8 mouse cellular contexts compared by ENCODE assay signal in genomic region chr3:95042838-95043229, GRCm38 (mm10). TPM values are rescaled to one million over a fixed set of nuclear protein-coding genes. Genes with fewer than 3 reads are reported as not detected.
A peak's percentile ranks its signal among the peaks of the same experiment; 100 is the strongest.
DNase-seq lines count a peak whose midpoint lies in the region; ATAC-seq and TF ChIP-seq lines count a peak whose summit lies in the region.

No protein-coding gene starts in this region.

- peak overlapping the region; percentile 57 for H3K4me2 ChIP-seq in heart, postnatal 0 days (ENCODE audit: low read depth, low read length)
- H3K4me2 ChIP-seq in hindbrain, embryonic 12.5 days (replicated peaks) = peak overlapping the region; percentile 57

- H3K27ac ChIP-seq in heart, postnatal 0 days (ENCODE audit: low read depth) = peak overlapping the region; percentile 22; the same call in 1 of the 2 replicates
- 0 out of 2 replicates have a peak overlapping the region, but pooled peaks have one; percentile 1 for H3K27ac ChIP-seq in hindbrain, embryonic 12.5 days
- H3K27ac ChIP-seq in midbrain, embryonic 10.5 days (replicated peaks) = peak overlapping the region; percentile 91

- TF ChIP-seq EP300 in heart, postnatal 0 days (IDR thresholded peaks at IDR 0.05; ENCODE audit: low read depth) = 0 out of 2 replicates have a peak, but pooled peaks have one; percentile 28

- 0 out of 2 replicates have a peak, but pooled peaks cover 4% of the 10 kb centered on the region for H3K36me3 ChIP-seq in heart, postnatal 0 days (replicated peaks; ENCODE audit: control insufficient read depth, insufficient read depth, low read length)
- peaks cover 13% of the 10 kb centered on the region for H3K36me3 ChIP-seq in hindbrain, embryonic 12.5 days
- H3K36me3 ChIP-seq in midbrain, embryonic 10.5 days = peaks cover 27% of the 10 kb centered on the region

- WGBS in heart, postnatal 0 days = 13% methylated on average over 7 of the region's 7 CpGs
- 38% methylated on average over 7 of the region's 7 CpGs for WGBS in hindbrain, embryonic 12.5 days
- 33% methylated on average over 7 of the region's 7 CpGs for WGBS in midbrain, embryonic 10.5 days

- TF ChIP-seq CTCF in heart, postnatal 0 days (IDR thresholded peaks at IDR 0.05; ENCODE audit: low read depth) = no peak
- TF ChIP-seq CTCF in Patski (IDR thresholded peaks at IDR 0.05) = no peak

- H3K4me1 ChIP-seq in heart, postnatal 0 days (ENCODE audit: control insufficient read depth, insufficient read depth) = peaks cover 6% of the 10 kb centered on the region; the same call in 1 of the 2 replicates
- H3K4me1 ChIP-seq in hindbrain, embryonic 12.5 days = peaks cover 7% of the 10 kb centered on the region
- H3K4me1 ChIP-seq in midbrain, embryonic 10.5 days = peaks cover 11% of the 10 kb centered on the region

- peak overlapping the region; percentile 85 for H3K4me3 ChIP-seq in heart, postnatal 0 days (ENCODE audit: low read depth, low read length)
- peak overlapping the region; percentile 80 for H3K4me3 ChIP-seq in hindbrain, embryonic 12.5 days
- H3K4me3 ChIP-seq in midbrain, embryonic 10.5 days = peak overlapping the region; percentile 89

- in situ Hi-C loops in Patski (cut with MboI; ENCODE audit: low pct_unique_long_range_greater_than_20kb) = no loop called here

- CTCF ChIA-PET in Patski (lab: Charles Lee) = interaction anchor here (0.9 to 4.5 kb wide), 5 partner anchors 8 to 64 kb away, joined by 3 to 50 read pairs (median 5); partner anchors contain the start of gene Pip5k1a

- POLR2A ChIA-PET in Patski (lab: Charles Lee) = interaction anchor here (0.8 to 1.2 kb wide), 6 partner anchors 11 to 63 kb away, joined by 3 to 6 read pairs (median 4); partner anchors contain the start of gene Zfp687

- no peak for DNase-seq in heart, postnatal 0 days (ENCODE audit: low spot score)
- no peak for DNase-seq in heart, postnatal 14 days
- no peak for DNase-seq in Patski (ENCODE audit: low read depth, low spot score)
- no peak for DNase-seq in midbrain, embryonic 10.5 days (ENCODE audit: low spot score)
- no peak for DNase-seq in right cerebral cortex, postnatal 25 days
- no peak for DNase-seq in left cerebral cortex, postnatal 36 days (ENCODE audit: low spot score in 2 of 2)
- DNase-seq in testis, postnatal 14 days (ENCODE audit: low spot score) = no peak

- H3K9ac ChIP-seq in heart, postnatal 0 days (replicated peaks; ENCODE audit: low read depth, low read length) = no peak overlapping the region
- H3K9ac ChIP-seq in hindbrain, embryonic 12.5 days = peak overlapping the region; percentile 85

- H3K9me3 ChIP-seq in heart, postnatal 0 days (replicated peaks; ENCODE audit: control insufficient read depth, low read length) = no peaks in the 10 kb centered on the region
- no peaks in the 10 kb centered on the region for H3K9me3 ChIP-seq in hindbrain, embryonic 12.5 days (replicated peaks)
- no peaks in the 10 kb centered on the region for H3K9me3 ChIP-seq in midbrain, embryonic 10.5 days (replicated peaks)

- no peaks in the 10 kb centered on the region for H3K27me3 ChIP-seq in heart, postnatal 0 days (ENCODE audit: control insufficient read depth, insufficient read depth, low read length)
- H3K27me3 ChIP-seq in Patski = no peaks in the 10 kb centered on the region
- no peaks in the 10 kb centered on the region for H3K27me3 ChIP-seq in hindbrain, embryonic 12.5 days
- H3K27me3 ChIP-seq in midbrain, embryonic 10.5 days (ENCODE audit: low read depth, poor library complexity, severe bottlenecking) = no peaks in the 10 kb centered on the region

- intact Hi-C loops in heart, postnatal 14 days (cut with DNase I) = no loop called here
- intact Hi-C loops in left cerebral cortex, postnatal 36 days (cut with DNase I) = no loop called here

- peak; percentile 37 for ATAC-seq in heart, postnatal 0 days (ENCODE audit: insufficient read depth, low read depth)
- ATAC-seq in Patski = peak; percentile 19
- ATAC-seq in hindbrain, embryonic 12.5 days (ENCODE audit: low FRiP score) = peak; percentile 76

RNA-seq across cellular contexts. Expression of gene Psmd4, which starts 0.4 kb away (rescaled TPM):
- total RNA-seq in heart, postnatal 0 days (2014; rRNA removed; ENCODE audit: low replicate concordance) = 190 and 210 TPM in 2 replicates
- 205 and 208 TPM in 2 replicates for polyA plus RNA-seq in heart, postnatal 0 days (2015; fragmentation: Nextera tagmentation; extraction: Ambion mirVana)
- total RNA-seq in heart, postnatal 14 days (2021) = 100 to 1,000 TPM; 118 to 132 TPM
- 355 TPM for polyA plus RNA-seq in Patski (2021)
- 263 and 276 TPM in 2 replicates for polyA plus RNA-seq in hindbrain, embryonic 12.5 days (2016; fragmentation: Nextera tagmentation; extraction: Ambion mirVana)
- 341 and 345 TPM in 2 replicates for polyA plus RNA-seq in midbrain, embryonic 10.5 days (2016; fragmentation: Nextera tagmentation; extraction: Ambion mirVana)
- total RNA-seq in left cerebral cortex, postnatal 36 days (2021) = 100 to 1,000 TPM; 143 to 149 TPM

RNA-seq across cellular contexts. Expression of gene Zfp687, which starts 27.6 kb away (rescaled TPM):
- 15.0 and 28.5 TPM in 2 replicates for total RNA-seq in heart, postnatal 0 days (2014; rRNA removed; ENCODE audit: low replicate concordance)
- 8.1 and 8.3 TPM in 2 replicates for polyA plus RNA-seq in heart, postnatal 0 days (2015; fragmentation: Nextera tagmentation; extraction: Ambion mirVana)
- total RNA-seq in heart, postnatal 14 days (2021) = 10 to 100 TPM; 15.4 to 16.8 TPM
- 66.7 TPM for polyA plus RNA-seq in Patski (2021)
- 31.8 and 32.8 TPM in 2 replicates for polyA plus RNA-seq in hindbrain, embryonic 12.5 days (2016; fragmentation: Nextera tagmentation; extraction: Ambion mirVana)
- 40.0 and 42.2 TPM in 2 replicates for polyA plus RNA-seq in midbrain, embryonic 10.5 days (2016; fragmentation: Nextera tagmentation; extraction: Ambion mirVana)
- total RNA-seq in left cerebral cortex, postnatal 36 days (2021) = 10 to 100 TPM; 24.0 to 26.1 TPM

Comparison
In these comparisons a context has a peak if more than half of its experiments do, and no peak if none do; other contexts are left out.
1. ATAC-seq: peak in every context shown above with its lines; median percentile 76 in hindbrain, embryonic 12.5 days; 37 in heart, postnatal 0 days; 19 in Patski.
2. H3K27ac ChIP-seq: peak in every context shown above with its lines; median percentile 91 in midbrain, embryonic 10.5 days; 22 in heart, postnatal 0 days; 1 in hindbrain, embryonic 12.5 days.